ENCODE assay signal across 9 mouse cellular contexts in genomic region chr6:55396622-55397041, GRCm38 (mm10). TPM values are rescaled to one million over a fixed set of nuclear protein-coding genes. Genes with fewer than 3 reads are reported as not detected.
DNase-seq lines count a peak whose midpoint lies in the region; ATAC-seq lines count a peak whose summit lies in the region.
"Had no signal": no experiment of that assay in that cellular context is flagged by ENCODE, and none has a peak within 500 bp of the region (broad histone marks: within the 10 kb centered on the region; RNA-seq: fewer than 3 reads in every experiment).

No protein-coding gene starts in this region.

- H3K4me2 ChIP-seq in hindbrain, embryonic 14.5 days (replicated peaks): no peak overlapping the region
- no peak overlapping the region for H3K4me2 ChIP-seq in liver, embryonic 11.5 days
- H3K4me2 ChIP-seq: liver, embryonic 13.5 days had no signal

- intact Hi-C loops in left cerebral cortex, postnatal 36 days (cut with DNase I): no loop called here

- peak; percentile 58; the same call in 1 of the 2 replicates for ATAC-seq in hindbrain, embryonic 14.5 days (ENCODE audit: low FRiP score)
- no peak for ATAC-seq in liver, embryonic 11.5 days (replicated peaks; ENCODE audit: low FRiP score)

- no peaks in the 10 kb centered on the region for H3K36me3 ChIP-seq in forebrain, embryonic 10.5 days (replicated peaks)
- H3K36me3 ChIP-seq in hindbrain, embryonic 14.5 days (replicated peaks; ENCODE audit: control insufficient read depth, insufficient read depth): no peaks in the 10 kb centered on the region
- H3K36me3 ChIP-seq in liver, embryonic 11.5 days (ENCODE audit: control insufficient read depth, insufficient read depth, low read length): no peaks in the 10 kb centered on the region
- H3K36me3 ChIP-seq: liver, embryonic 13.5 days had no signal

- H3K4me3 ChIP-seq in forebrain, embryonic 10.5 days: no peak overlapping the region
- H3K4me3 ChIP-seq in hindbrain, embryonic 14.5 days (replicated peaks; ENCODE audit: low read length): no peak overlapping the region
- no peak overlapping the region for H3K4me3 ChIP-seq in liver, embryonic 11.5 days (ENCODE audit: low read depth, low read length)
- H3K4me3 ChIP-seq: liver, embryonic 13.5 days had no signal

- H3K9me3 ChIP-seq in forebrain, embryonic 10.5 days: no peaks in the 10 kb centered on the region
- no peaks in the 10 kb centered on the region for H3K9me3 ChIP-seq in hindbrain, embryonic 14.5 days (ENCODE audit: control insufficient read depth, low read length)
- no peaks in the 10 kb centered on the region for H3K9me3 ChIP-seq in liver, embryonic 11.5 days (ENCODE audit: control insufficient read depth, low read length)
- H3K9me3 ChIP-seq: liver, embryonic 13.5 days had no signal

- DNase-seq in gastrocnemius, adult 18-20 months (ENCODE audit: low spot score): peak; percentile 18
- DNase-seq in gastrocnemius, postnatal 10 days: no peak
- DNase-seq in adrenal gland, postnatal 10 days: peak; percentile 62
- no peak for DNase-seq in forebrain, embryonic 10.5 days (ENCODE audit: extremely low spot score, low spot score)
- peak; percentile 57 for DNase-seq in hindbrain, embryonic 14.5 days (ENCODE audit: low spot score)
- DNase-seq in left cerebral cortex, postnatal 36 days (ENCODE audit: low spot score in 2 of 2): peak; percentile 87 to 89
- DNase-seq in right cerebral cortex, adult 2 months (ENCODE audit: low spot score in 2 of 2): peak; percentile 88 to 89
- DNase-seq in liver, embryonic 11.5 days (ENCODE audit: low spot score): no peak
- DNase-seq: liver, embryonic 13.5 days had no signal

- H3K27ac ChIP-seq in forebrain, embryonic 10.5 days: 0 out of 2 replicates have a peak overlapping the region, but pooled peaks have one; percentile 12
- H3K27ac ChIP-seq in hindbrain, embryonic 14.5 days: peak overlapping the region; percentile 33
- no peak overlapping the region for H3K27ac ChIP-seq in liver, embryonic 11.5 days (ENCODE audit: low read depth, low read length)
- H3K27ac ChIP-seq: liver, embryonic 13.5 days had no signal

- H3K4me1 ChIP-seq in forebrain, embryonic 10.5 days: peaks cover 23% of the 10 kb centered on the region
- peaks cover 25% of the 10 kb centered on the region for H3K4me1 ChIP-seq in hindbrain, embryonic 14.5 days (replicated peaks; ENCODE audit: control insufficient read depth, insufficient read depth, low read length)
- no peaks in the 10 kb centered on the region; the same call in 1 of the 2 replicates for H3K4me1 ChIP-seq in liver, embryonic 11.5 days (replicated peaks; ENCODE audit: control insufficient read depth, insufficient read depth, low read length)
- H3K4me1 ChIP-seq: liver, embryonic 13.5 days had no signal

- peaks cover 17% of the 10 kb centered on the region; the same call in 1 of the 2 replicates for H3K27me3 ChIP-seq in forebrain, embryonic 10.5 days (ENCODE audit: poor library complexity, severe bottlenecking)
- no peaks in the 10 kb centered on the region for H3K27me3 ChIP-seq in hindbrain, embryonic 14.5 days (ENCODE audit: control insufficient read depth, insufficient read depth, low read length)
- peaks cover 5% of the 10 kb centered on the region for H3K27me3 ChIP-seq in liver, embryonic 11.5 days (replicated peaks; ENCODE audit: control insufficient read depth, insufficient read depth, low read length)

- 84% methylated on average over 11 of the region's 11 CpGs for WGBS in forebrain, embryonic 10.5 days
- WGBS in hindbrain, embryonic 14.5 days: 34% methylated on average over 11 of the region's 11 CpGs
- WGBS in liver, embryonic 11.5 days: 85% methylated on average over 11 of the region's 11 CpGs

- H3K9ac ChIP-seq in hindbrain, embryonic 14.5 days: no peak overlapping the region
- H3K9ac ChIP-seq in liver, embryonic 11.5 days (ENCODE audit: low read depth, low read length): no peak overlapping the region
- H3K9ac ChIP-seq: liver, embryonic 13.5 days had no signal

RNA-seq across cellular contexts. Expression of gene Ghrhr, which starts 20.5 kb away (rescaled TPM):
- not detected for total RNA-seq in gastrocnemius, adult 18-20 months (2021)
- not detected for total RNA-seq in gastrocnemius, postnatal 10 days (2021)
- not detected for total RNA-seq in adrenal gland, postnatal 10 days (2021)
- not detected in 2 replicates for polyA plus RNA-seq in forebrain, embryonic 10.5 days (2016; fragmentation: Nextera tagmentation; extraction: Ambion mirVana)
- polyA plus RNA-seq in hindbrain, embryonic 14.5 days (2014; fragmentation: Nextera tagmentation; extraction: Ambion mirVana): not detected in 2 replicates
- total RNA-seq in left cerebral cortex, postnatal 36 days (2021): not detected
- not detected in 2 replicates for polyA plus RNA-seq in liver, embryonic 11.5 days (2014; fragmentation: Nextera tagmentation; extraction: Ambion mirVana)

RNA-seq across cellular contexts. Expression of gene Adcyap1r1, which starts 55.1 kb away (rescaled TPM):
- 1 to 10 TPM in 1 of 2 experiments, under 1 TPM in 1; 0.88 to 1.4 TPM for total RNA-seq in gastrocnemius, adult 18-20 months (2021)
- 1 to 10 TPM; 4.1 to 7.5 TPM for total RNA-seq in gastrocnemius, postnatal 10 days (2021)
- total RNA-seq in adrenal gland, postnatal 10 days (2021): 10 to 100 TPM; 28.8 to 37.0 TPM
- polyA plus RNA-seq in forebrain, embryonic 10.5 days (2016; fragmentation: Nextera tagmentation; extraction: Ambion mirVana): 3.4 and 3.9 TPM in 2 replicates
- 73.4 and 75.1 TPM in 2 replicates for polyA plus RNA-seq in hindbrain, embryonic 14.5 days (2014; fragmentation: Nextera tagmentation; extraction: Ambion mirVana)
- 100 to 1,000 TPM; 110 to 124 TPM for total RNA-seq in left cerebral cortex, postnatal 36 days (2021)
- 0.33 and 0.78 TPM in 2 replicates for polyA plus RNA-seq in liver, embryonic 11.5 days (2014; fragmentation: Nextera tagmentation; extraction: Ambion mirVana)

Comparison
In these comparisons a context has a peak if more than half of its experiments do, and no peak if none do; other contexts are left out.
1. DNase-seq: peak in gastrocnemius, adult 18-20 months (single experiment), adrenal gland, postnatal 10 days (single experiment), hindbrain, embryonic 14.5 days (single experiment), left cerebral cortex, postnatal 36 days (2 of 2) and right cerebral cortex, adult 2 months (2 of 2); none in gastrocnemius, postnatal 10 days (single experiment), forebrain, embryonic 10.5 days (single experiment) and liver, embryonic 11.5 days (single experiment).